Mouse (Mus musculus): ENCODE data around the gene Igfn1. TPM values are rescaled to one million over a fixed set of nuclear protein-coding genes. Genes with fewer than 3 reads are reported as not detected.

The Igfn1 gene
- polyA plus RNA-seq, 1 experiment from 2014 or later: 0.14 TPM

DNA sequence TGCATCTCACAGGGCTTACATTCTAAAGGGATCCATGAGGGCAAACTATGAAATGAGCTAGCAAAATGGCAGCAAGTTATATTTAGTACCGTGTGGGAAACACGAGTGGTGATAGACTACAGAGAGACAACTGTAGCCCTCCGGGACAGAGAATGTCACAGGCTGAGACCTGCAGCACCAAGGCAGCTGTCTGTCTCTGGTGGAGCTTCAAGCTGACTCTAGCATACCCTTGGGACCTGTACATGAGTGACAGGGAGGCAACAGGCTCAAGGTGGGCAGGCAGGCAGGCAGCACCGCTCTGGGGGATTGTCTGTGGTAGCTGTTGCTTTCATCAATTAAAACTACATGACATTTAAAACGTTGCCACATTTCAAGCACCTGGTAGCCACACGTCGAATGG is 82.9 kb downstream of the Igfn1 start:
- ATAC-seq (ENCODE audit: insufficient number of reproducible peaks, low FRiP score, low TSS enrichment, low read depth): no peak
- Histone ChIP-seq H3K9me3 (no peaks in the 10 kb centered on the region), H3K4me3 (no peak overlapping the region), H3K4me1 (peaks cover 16% of the 10 kb centered on the region), H3K36me3 (no peaks in the 10 kb centered on the region), H3K27me3 (peaks cover 54% of the 10 kb centered on the region), H3K27ac (no peak overlapping the region), H3K9ac (no peak overlapping the region), H3K4me2 (no peak overlapping the region)
- 58% methylated on average over 7 of the region's 7 CpGs for WGBS

DNA sequence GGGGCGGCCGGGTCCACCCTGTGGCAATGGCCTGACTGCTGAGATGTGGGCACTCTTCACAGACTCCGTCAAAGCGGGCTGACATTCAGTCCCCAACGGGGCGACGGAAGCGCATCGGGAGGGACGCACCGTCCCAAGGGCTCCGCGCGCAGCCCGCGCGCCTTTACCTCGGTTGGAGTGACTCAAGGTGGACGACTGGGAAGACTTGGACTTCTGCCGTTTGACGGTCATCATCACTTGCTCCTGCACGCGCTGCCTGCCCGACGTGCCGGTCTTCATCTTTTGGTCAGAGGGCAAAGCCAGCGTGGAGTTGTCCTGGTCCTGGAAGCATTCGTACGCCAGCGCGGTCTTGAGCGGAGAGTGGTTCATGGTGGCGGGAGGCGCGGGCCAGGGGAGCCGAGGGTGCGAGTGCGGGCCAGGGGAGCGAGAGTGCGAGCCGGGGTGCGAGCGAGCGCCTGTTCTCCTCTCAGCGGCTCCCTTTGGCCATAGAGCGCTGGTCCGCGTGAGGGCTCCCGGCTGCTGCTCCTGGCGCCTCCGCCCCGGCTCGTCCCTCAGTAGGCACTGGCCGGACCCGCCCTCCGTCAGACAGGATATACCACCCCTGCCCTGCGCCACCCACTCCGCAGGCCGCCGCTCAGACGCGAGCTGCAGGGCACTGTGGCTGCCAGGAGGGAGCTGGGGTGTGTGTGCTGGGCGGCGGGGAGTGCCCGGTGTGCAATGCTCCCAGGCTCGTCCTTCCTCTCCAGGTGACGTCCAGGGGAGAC is 87.3 kb downstream of the Igfn1 start, which contains the start of gene Pkp1:
Gene Pkp1 (minus strand): TSS at position 564 of the 764 bp plus-strand sequence.
- peak within 1 kb of the TSS; percentile 43 for H3K27ac ChIP-seq
- no peak for ATAC-seq (ENCODE audit: insufficient number of reproducible peaks, low FRiP score, low TSS enrichment, low read depth)
- H3K4me3 ChIP-seq: peak within 1 kb of the TSS; percentile 46
- under 1% methylated on average over 67 of the region's 67 CpGs for WGBS
- H3K9me3 ChIP-seq: no peaks in the 10 kb centered on the region
- H3K4me2 ChIP-seq: peak within 1 kb of the TSS; percentile 61
- peaks cover 11% of the 10 kb centered on the region for H3K4me1 ChIP-seq
- H3K36me3 ChIP-seq: no peaks in the 10 kb centered on the region
- H3K27me3 ChIP-seq: peaks cover 84% of the 10 kb centered on the region
- H3K9ac ChIP-seq: 0 out of 2 replicates have a peak within 1 kb of the TSS, but pooled peaks have one; percentile 20

- H3K4me1 ChIP-seq: peaks cover 11% of the 10 kb centered on the region
- peaks cover 74% of the 10 kb centered on the region for H3K27me3 ChIP-seq
- peak overlapping the region; percentile 46 for H3K4me3 ChIP-seq
- 14% methylated on average over 5 of the region's 5 CpGs for WGBS
- no peak overlapping the region for H3K9ac ChIP-seq
- peak overlapping the region; percentile 8; the same call in 1 of the 2 replicates for H3K4me2 ChIP-seq
- ATAC-seq (ENCODE audit: insufficient number of reproducible peaks, low FRiP score, low TSS enrichment, low read depth): no peak
- H3K36me3 ChIP-seq: no peaks in the 10 kb centered on the region
- no peaks in the 10 kb centered on the region for H3K9me3 ChIP-seq
- H3K27ac ChIP-seq: peak overlapping the region; percentile 23; the same call in 1 of the 2 replicates
These were observed 88.9 kb downstream of the Igfn1 start for GRCm38 (mm10) chr1:135917206-135917605.

GRCm38 (mm10) chr1:135916486-135917058 is 89.6 kb downstream of the Igfn1 start:
- Histone ChIP-seq H3K4me1 (peaks cover 11% of the 10 kb centered on the region), H3K9me3 (no peaks in the 10 kb centered on the region), H3K27me3 (peaks cover 67% of the 10 kb centered on the region), H3K36me3 (no peaks in the 10 kb centered on the region), H3K4me3 (peak overlapping the region; percentile 46), H3K9ac (no peak overlapping the region), H3K27ac (peak overlapping the region; percentile 28), H3K4me2 (peak overlapping the region; percentile 8)
- 0 out of 2 replicates have a peak, but pooled peaks have one; percentile 31 for ATAC-seq (ENCODE audit: insufficient number of reproducible peaks, low FRiP score, low TSS enrichment, low read depth)
- 27% methylated on average over 5 of the region's 5 CpGs for WGBS

GRCm38 (mm10) chr1:135913657-135914056 is 92.5 kb downstream of the Igfn1 start:
- H3K9ac ChIP-seq: no peak overlapping the region
- peaks cover 4% of the 10 kb centered on the region; the same call in 1 of the 2 replicates for H3K4me1 ChIP-seq
- H3K36me3 ChIP-seq: no peaks in the 10 kb centered on the region
- 72% methylated on average over 4 of the region's 4 CpGs for WGBS
- H3K27ac ChIP-seq: no peak overlapping the region
- peaks cover 50% of the 10 kb centered on the region for H3K27me3 ChIP-seq
- no peak for ATAC-seq (ENCODE audit: insufficient number of reproducible peaks, low FRiP score, low TSS enrichment, low read depth)
- H3K9me3 ChIP-seq: no peaks in the 10 kb centered on the region
- no peak overlapping the region for H3K4me3 ChIP-seq
- H3K4me2 ChIP-seq: no peak overlapping the region

- peaks cover 11% of the 10 kb centered on the region; the same call in 1 of the 2 replicates for H3K27me3 ChIP-seq
- 20% methylated on average over 6 of the region's 6 CpGs for WGBS
- no peak overlapping the region for H3K4me3 ChIP-seq
- no peak overlapping the region for H3K4me2 ChIP-seq
- H3K27ac ChIP-seq: no peak overlapping the region
- no peak for ATAC-seq (ENCODE audit: insufficient number of reproducible peaks, low FRiP score, low TSS enrichment, low read depth)
- H3K9me3 ChIP-seq: no peaks in the 10 kb centered on the region
- no peak overlapping the region for H3K9ac ChIP-seq
- peaks cover 7% of the 10 kb centered on the region; the same call in 1 of the 2 replicates for H3K4me1 ChIP-seq
- no peaks in the 10 kb centered on the region for H3K36me3 ChIP-seq
These were observed 96.8 kb downstream of the Igfn1 start for GRCm38 (mm10) chr1:135909381-135909780.

- Histone ChIP-seq H3K9me3 (no peaks in the 10 kb centered on the region), H3K36me3 (no peaks in the 10 kb centered on the region), H3K4me3 (no peak overlapping the region), H3K4me1 (peaks cover 10% of the 10 kb centered on the region; the same call in 1 of the 2 replicates), H3K27ac (peak overlapping the region; percentile 65; the same call in 1 of the 2 replicates), H3K27me3 (peaks cover 8% of the 10 kb centered on the region; the same call in 1 of the 2 replicates), H3K4me2 (no peak overlapping the region), H3K9ac (no peak overlapping the region)
- 18% methylated on average over 11 of the region's 11 CpGs for WGBS
- ATAC-seq (ENCODE audit: insufficient number of reproducible peaks, low FRiP score, low TSS enrichment, low read depth): peak; percentile 82
These were observed 99.4 kb downstream of the Igfn1 start for GRCm38 (mm10) chr1:135906736-135907135.

Other genes with a start within 250 kb of the Igfn1 start
- gene Phlda3, start 240.2 kb downstream of the Igfn1 start, polyA plus RNA-seq (2015; fragmentation: Nextera tagmentation; extraction: Ambion mirVana): 96.2 and 105 TPM in 2 replicates
- 231 and 577 TPM in 2 replicates for gene Tnni1, start 226.9 kb downstream of the Igfn1 start, polyA plus RNA-seq (2015; fragmentation: Nextera tagmentation; extraction: Ambion mirVana)
- 63.8 and 67.8 TPM in 2 replicates for gene Lad1, start 187.7 kb downstream of the Igfn1 start, polyA plus RNA-seq (2015; fragmentation: Nextera tagmentation; extraction: Ambion mirVana)
- gene Tnnt2, start 170.0 kb downstream of the Igfn1 start, polyA plus RNA-seq (2015; fragmentation: Nextera tagmentation; extraction: Ambion mirVana): 87.0 and 226 TPM in 2 replicates
- 72.6 and 89.7 TPM in 2 replicates for gene Pkp1, start 87.1 kb downstream of the Igfn1 start, polyA plus RNA-seq (2015; fragmentation: Nextera tagmentation; extraction: Ambion mirVana)
- gene Tmem9, start 1.8 kb upstream of the Igfn1 start, polyA plus RNA-seq (2015; fragmentation: Nextera tagmentation; extraction: Ambion mirVana): 176 and 178 TPM in 2 replicates
- not detected in 2 replicates for gene Ascl5, start 44.5 kb upstream of the Igfn1 start, polyA plus RNA-seq (2015; fragmentation: Nextera tagmentation; extraction: Ambion mirVana)
- gene Cacna1s, start 46.4 kb upstream of the Igfn1 start, polyA plus RNA-seq (2015; fragmentation: Nextera tagmentation; extraction: Ambion mirVana): 5.2 and 11.0 TPM in 2 replicates
- gene Kif21b, start 125.0 kb upstream of the Igfn1 start, polyA plus RNA-seq (2015; fragmentation: Nextera tagmentation; extraction: Ambion mirVana): 2.1 and 2.6 TPM in 2 replicates
- 0.40 TPM in 1 of 2 replicates, not detected in the other for gene Mroh3, start 206.5 kb upstream of the Igfn1 start, polyA plus RNA-seq (2015; fragmentation: Nextera tagmentation; extraction: Ambion mirVana)
- gene Inava, start 227.9 kb upstream of the Igfn1 start, polyA plus RNA-seq (2015; fragmentation: Nextera tagmentation; extraction: Ambion mirVana): 14.3 and 15.8 TPM in 2 replicates